Mouse (Mus musculus) ES-Bruce4 (cell line): ENCODE measurements at regions not wholly inside any gene's neighbourhood (a gene's known extent, or its start where the extent isn't known, plus 50 kb on each side); places are given as distances from the start of the nearest gene placed in this dataset.

ENCODE experiments used
- H3K27ac ChIP-seq: 2 replicates; pipeline ENCODE4 v1.5.1; 2012; ENCODE audit warnings: low read length, inconsistent platforms; ENCODE audit not compliant: insufficient read depth
- H3K27me3 ChIP-seq: 2 replicates; pipeline ENCODE4 v1.6.1; 2012; ENCODE audit warnings: mild to moderate bottlenecking, low read length, inconsistent platforms; ENCODE audit not compliant: control insufficient read depth, poor library complexity, insufficient read depth, severe bottlenecking
- H3K36me3 ChIP-seq: 2 replicates; pipeline ENCODE4 v1.6.1; 2012; ENCODE audit warnings: inconsistent platforms, mild to moderate bottlenecking, low read length, moderate library complexity; ENCODE audit not compliant: control insufficient read depth, poor library complexity, insufficient read depth, severe bottlenecking
- H3K4me1 ChIP-seq: one replicate; pipeline ENCODE4 v1.8.1; 2011; ENCODE audit warnings: low read length; ENCODE audit not compliant: control insufficient read depth, insufficient read depth
- H3K4me3 ChIP-seq: 2 replicates; pipeline ENCODE4 v1.5.1; 2011; ENCODE audit warnings: low read depth, mild to moderate bottlenecking, low read length
- H3K9ac ChIP-seq: 2 replicates; pipeline ENCODE4 v1.6.1; 2012; ENCODE audit warnings: low read depth, mild to moderate bottlenecking, inconsistent platforms; ENCODE audit not compliant: poor library complexity, severe bottlenecking
- H3K9me3 ChIP-seq: replicated peaks from 2 replicates; pipeline ENCODE4 v1.6.1; 2012; ENCODE audit warnings: mild to moderate bottlenecking, low read length, inconsistent platforms; ENCODE audit not compliant: control insufficient read depth, poor library complexity, insufficient read depth, severe bottlenecking
- CTCF ChIP-seq: IDR thresholded peaks from one replicate; pipeline ENCODE4 v1.8.1; 2011; ENCODE audit warnings: low read depth, low read length
- EP300 ChIP-seq: IDR thresholded peaks from 2 replicates; pipeline ENCODE4 v1.6.1; 2011; ENCODE audit warnings: low read depth, low read length; ENCODE audit not compliant: insufficient read depth
- POLR2A ChIP-seq: IDR thresholded peaks from one replicate; pipeline ENCODE4 v1.8.1; 2011; ENCODE audit warnings: low read length; ENCODE audit not compliant: insufficient read depth

DNA sequence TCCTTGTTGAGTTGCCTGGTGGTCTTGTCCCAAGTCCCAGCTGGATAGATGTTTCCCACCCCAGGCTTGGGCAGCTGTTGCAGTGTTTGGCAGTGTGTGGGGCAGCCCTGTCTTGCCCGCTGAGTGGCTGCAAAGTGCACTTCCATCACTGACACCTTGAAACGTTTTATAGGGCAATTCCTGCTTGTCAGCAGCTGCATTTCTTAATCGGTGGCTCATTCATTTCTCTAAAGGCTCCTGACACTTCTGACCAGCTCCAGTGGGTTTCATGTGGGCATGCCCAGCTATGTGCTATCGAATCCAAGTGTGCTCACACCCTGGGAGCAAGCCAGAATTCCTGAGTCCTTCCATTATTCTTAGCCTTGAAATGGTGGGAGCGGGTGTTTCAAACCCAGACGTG lies 207.7 kb downstream of the Ttc32 start:
- H3K27me3 ChIP-seq: no peaks in the 10 kb centered on the region
- no peaks in the 10 kb centered on the region for H3K9me3 ChIP-seq
- no peak for TF ChIP-seq EP300
- no peak overlapping the region for H3K27ac ChIP-seq
- H3K36me3 ChIP-seq: no peaks in the 10 kb centered on the region
- H3K9ac ChIP-seq: no peak overlapping the region
- H3K4me1 ChIP-seq: no peaks in the 10 kb centered on the region
- H3K4me3 ChIP-seq: no peak overlapping the region

DNA sequence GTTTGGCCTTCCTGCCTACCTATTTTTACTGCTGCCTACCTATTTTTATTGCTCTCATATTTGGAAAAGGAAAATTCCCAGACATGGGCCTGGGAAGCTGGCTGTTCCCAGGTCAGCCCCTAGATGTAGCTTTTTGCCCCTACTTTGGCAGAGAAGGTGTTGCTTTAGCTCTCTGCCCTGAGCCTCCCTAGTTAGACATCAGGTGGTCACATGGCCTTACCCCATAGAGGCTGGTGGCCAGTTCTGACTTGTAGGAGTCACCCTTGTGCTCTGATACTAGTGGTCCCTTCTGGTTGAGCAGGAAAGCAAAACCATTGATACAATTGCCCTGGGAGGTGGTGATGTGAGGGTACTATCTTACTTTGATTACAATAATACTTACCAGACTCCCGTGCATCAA lies 208.2 kb downstream of the Ttc32 start:
- H3K9me3 ChIP-seq: no peaks in the 10 kb centered on the region
- no peaks in the 10 kb centered on the region for H3K36me3 ChIP-seq
- H3K4me1 ChIP-seq: no peaks in the 10 kb centered on the region
- H3K27me3 ChIP-seq: no peaks in the 10 kb centered on the region
- H3K27ac ChIP-seq: no peak overlapping the region
- no peak overlapping the region for H3K9ac ChIP-seq
- no peak for TF ChIP-seq POLR2A
- TF ChIP-seq CTCF: no peak
- no peak for TF ChIP-seq EP300
- no peak overlapping the region for H3K4me3 ChIP-seq

DNA sequence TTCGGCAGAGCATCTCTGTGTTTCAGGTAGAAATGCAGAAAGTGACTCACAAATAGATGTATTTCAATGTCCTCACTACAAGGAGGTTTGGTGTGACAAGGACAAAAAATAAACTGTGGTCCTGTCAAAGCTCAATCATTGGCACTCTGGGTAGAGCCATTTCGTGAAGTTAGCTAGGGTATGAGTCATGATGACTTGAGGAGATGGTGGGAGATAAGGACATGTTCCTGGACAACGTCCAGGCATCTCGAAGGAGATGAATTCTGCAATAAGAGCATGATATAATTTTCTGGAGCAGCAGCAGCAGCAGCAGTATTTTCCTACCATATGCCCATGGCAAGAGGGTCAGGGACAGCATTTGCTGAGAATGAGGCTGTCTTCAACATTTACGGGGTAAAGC lies 217.7 kb downstream of the Ttc32 start:
- H3K27me3 ChIP-seq: no peaks in the 10 kb centered on the region

DNA sequence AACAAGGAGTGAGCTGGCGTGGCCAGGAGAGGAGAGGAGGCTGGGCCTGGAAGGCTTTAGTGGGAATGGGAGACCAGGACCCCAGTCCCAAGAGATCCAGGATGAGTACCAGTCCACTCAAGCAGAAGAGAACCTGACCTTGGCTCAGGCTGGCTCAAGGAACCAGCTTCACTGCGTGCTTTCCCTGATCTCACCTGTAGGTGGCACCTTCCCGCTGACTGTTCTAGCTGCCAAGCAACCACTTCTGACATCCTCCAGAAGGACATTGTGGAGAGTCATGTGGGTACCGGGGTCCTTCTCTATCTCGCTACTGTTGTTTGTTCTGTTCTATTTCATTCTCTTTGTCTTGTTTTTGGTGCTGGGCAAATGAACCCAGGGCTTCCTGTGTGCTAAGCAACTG lies 222.0 kb downstream of the Ttc32 start:
- Histone ChIP-seq H3K4me1 (no peaks in the 10 kb centered on the region), H3K9me3 (no peaks in the 10 kb centered on the region), H3K27me3 (no peaks in the 10 kb centered on the region), H3K9ac (no peak overlapping the region), H3K36me3 (no peaks in the 10 kb centered on the region), H3K27ac (no peak overlapping the region), H3K4me3 (no peak overlapping the region)
- TF ChIP-seq CTCF (peak; percentile 87), EP300 (no peak)

More for the DNA sequence above, 217.7 kb downstream of the Ttc32 start:
- Histone ChIP-seq H3K36me3 (no peaks in the 10 kb centered on the region), H3K9me3 (no peaks in the 10 kb centered on the region), H3K4me1 (no peaks in the 10 kb centered on the region), H3K4me3 (no peak overlapping the region), H3K27ac (no peak overlapping the region), H3K9ac (no peak overlapping the region)
- no peak for TF ChIP-seq CTCF
- TF ChIP-seq POLR2A: no peak
- no peak for TF ChIP-seq EP300

- Histone ChIP-seq H3K9ac (no peak overlapping the region), H3K36me3 (no peaks in the 10 kb centered on the region), H3K4me3 (no peak overlapping the region), H3K27ac (no peak overlapping the region), H3K4me1 (no peaks in the 10 kb centered on the region), H3K27me3 (no peaks in the 10 kb centered on the region), H3K9me3 (no peaks in the 10 kb centered on the region)
- TF ChIP-seq CTCF: no peak
- no peak for TF ChIP-seq POLR2A
- TF ChIP-seq EP300: no peak
Measured at GRCm38 (mm10) chr12:9253306-9254074, 223.7 kb downstream of the Ttc32 start.

DNA sequence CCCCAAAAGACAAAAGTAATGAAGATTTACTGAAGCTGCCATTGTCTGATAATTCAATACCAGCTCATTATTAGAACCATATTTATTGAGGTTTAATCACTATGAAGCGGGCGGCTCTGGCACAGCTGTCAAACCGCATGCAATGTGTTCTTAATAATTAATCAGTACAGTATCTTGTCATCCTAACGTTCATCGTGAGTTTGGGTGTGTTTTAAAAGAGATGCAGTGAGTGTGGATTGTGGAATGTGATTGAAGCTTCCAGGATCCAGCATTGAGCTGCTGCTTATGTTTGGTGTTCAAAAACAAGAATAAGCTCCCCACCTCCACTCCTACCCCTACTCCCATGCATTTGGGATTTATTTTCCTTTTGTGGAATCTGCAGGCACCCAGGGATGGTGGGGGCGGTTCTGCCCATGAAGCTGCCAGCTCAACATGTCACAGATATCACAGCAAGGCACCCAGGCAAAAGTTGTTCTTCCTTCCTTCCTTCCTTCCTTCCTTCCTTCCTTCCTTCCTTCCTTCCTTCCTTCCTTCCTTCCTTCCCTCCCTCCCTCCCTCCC lies 224.6 kb downstream of the Ttc32 start:
- no peaks in the 10 kb centered on the region for H3K4me1 ChIP-seq
- H3K36me3 ChIP-seq: no peaks in the 10 kb centered on the region
- no peak overlapping the region for H3K27ac ChIP-seq
- no peaks in the 10 kb centered on the region for H3K27me3 ChIP-seq
- H3K9ac ChIP-seq: no peak overlapping the region
- no peaks in the 10 kb centered on the region for H3K9me3 ChIP-seq
- TF ChIP-seq EP300 (no peak), POLR2A (no peak), CTCF (no peak)
- no peak overlapping the region for H3K4me3 ChIP-seq
